Mouse (Mus musculus) midbrain, embryonic 15.5 days (tissue): ENCODE measurements around the gene Syt16. TPM values are rescaled to one million over a fixed set of nuclear protein-coding genes. Genes with fewer than 3 reads are reported as not detected.

Experiments
- ATAC-seq: fragments of 200-750 bp; cut with Nextera tagmentation; replicated peaks from 2 replicates; pipeline ENCODE4 v1.8.0; 2017; ENCODE audit warnings: moderate TSS enrichment
- H3K27ac ChIP-seq: fragments of 300-500 bp; sonication (generic); 2 replicates; pipeline ENCODE4 v1.5.1; 2015; ENCODE audit warnings: mild to moderate bottlenecking, inconsistent platforms
- H3K27me3 ChIP-seq: fragments of 300-500 bp; sonication (generic); replicated peaks from 2 replicates; pipeline ENCODE4 v1.6.1; 2015; ENCODE audit warnings: inconsistent platforms
- H3K36me3 ChIP-seq: fragments of 300-500 bp; sonication (generic); replicated peaks from 2 replicates; pipeline ENCODE4 v1.6.1; 2015; ENCODE audit warnings: inconsistent platforms
- H3K4me1 ChIP-seq: fragments of 300-500 bp; sonication (generic); 2 replicates; pipeline ENCODE4 v1.6.1; 2015; ENCODE audit warnings: inconsistent platforms
- H3K4me2 ChIP-seq: fragments of 300-500 bp; sonication (generic); 2 replicates; pipeline ENCODE4 v1.6.1; 2015; ENCODE audit warnings: inconsistent platforms, mild to moderate bottlenecking, moderate library complexity
- H3K4me3 ChIP-seq: fragments of 300-500 bp; sonication (generic); 2 replicates; pipeline ENCODE4 v1.5.1; 2015; ENCODE audit warnings: mild to moderate bottlenecking, inconsistent platforms
- H3K9ac ChIP-seq: fragments of 300-500 bp; sonication (generic); 2 replicates; pipeline ENCODE4 v1.6.1; 2015; ENCODE audit warnings: mild to moderate bottlenecking, inconsistent platforms
- H3K9me3 ChIP-seq: fragments of 300-500 bp; sonication (generic); 2 replicates; pipeline ENCODE4 v1.6.1; 2016; ENCODE audit warnings: inconsistent platforms
- WGBS: fragments of 180-500 bp; shearing (Covaris S2); methylation state at CpG from one replicate; pipeline ENCODE4 v1.1.7; 2015; ENCODE audit warnings: mixed read lengths; 5-methylcytosine and 5-hydroxymethylcytosine counted together
- polyA plus RNA-seq: library from polyadenylated mRNA; unstranded; fragments of >200 nt; fragmentation: Nextera tagmentation; extraction: Ambion mirVana; gene quantifications from 2 replicates; pipeline ENCODE4 v1.2.1, GENCODE M21; 2015

Syt16 gene
- polyA plus RNA-seq, 1 experiment from 2014 or later = 91.2 TPM

DNA sequence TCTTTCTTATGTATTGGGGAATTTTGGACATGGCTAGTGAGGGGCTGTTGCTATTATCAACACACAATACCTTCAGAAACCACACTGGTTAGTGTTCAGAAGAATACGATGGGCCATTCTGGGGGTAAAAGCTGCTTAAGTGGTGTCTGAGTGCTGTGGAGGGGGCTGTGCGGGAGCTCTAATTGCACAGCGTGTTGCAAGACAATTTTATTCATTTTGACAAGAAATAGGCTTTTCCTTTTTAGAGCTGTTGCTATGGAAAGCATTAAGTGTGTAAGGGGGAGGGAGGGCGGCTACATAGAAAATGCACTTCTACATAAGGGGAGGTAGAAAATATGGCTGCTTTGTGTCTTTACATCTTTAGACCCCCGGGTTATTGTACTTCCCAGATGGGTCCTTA lies 25.8 kb downstream of the Syt16 start:
- 59% methylated on average over 5 of the region's 5 CpGs for WGBS
- ATAC-seq = no peak
- Histone ChIP-seq H3K9me3 (no peaks in the 10 kb centered on the region), H3K36me3 (no peaks in the 10 kb centered on the region), H3K27ac (no peak overlapping the region), H3K4me1 (no peaks in the 10 kb centered on the region), H3K27me3 (no peaks in the 10 kb centered on the region), H3K4me3 (no peak overlapping the region), H3K9ac (no peak overlapping the region), H3K4me2 (no peak overlapping the region)

DNA sequence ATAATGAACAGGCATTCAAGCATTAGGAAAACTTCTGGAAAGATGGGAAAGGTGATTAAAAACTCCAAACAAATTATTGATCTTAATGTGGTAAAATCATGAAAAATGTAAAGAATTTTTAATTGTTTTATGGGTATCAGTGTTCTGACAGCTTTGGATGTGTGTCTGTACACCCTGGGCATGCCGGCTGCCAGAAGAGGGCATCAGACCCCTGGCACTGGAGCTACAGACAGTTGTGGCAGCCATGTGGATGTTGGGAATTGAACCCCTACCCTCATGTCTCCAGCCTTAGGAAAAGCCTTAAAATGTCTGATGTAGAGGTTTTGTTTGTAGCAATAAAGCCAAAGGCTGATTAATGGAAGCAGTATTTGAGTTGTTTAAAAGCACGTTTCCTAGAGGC lies 27.5 kb downstream of the Syt16 start:
- no peaks in the 10 kb centered on the region for H3K36me3 ChIP-seq
- no peak overlapping the region for H3K4me2 ChIP-seq
- 90% methylated on average over 2 of the region's 2 CpGs for WGBS
- H3K27me3 ChIP-seq = no peaks in the 10 kb centered on the region
- no peaks in the 10 kb centered on the region for H3K4me1 ChIP-seq
- H3K27ac ChIP-seq = no peak overlapping the region
- no peaks in the 10 kb centered on the region for H3K9me3 ChIP-seq
- no peak overlapping the region for H3K9ac ChIP-seq
- no peak overlapping the region for H3K4me3 ChIP-seq
- ATAC-seq = no peak

DNA sequence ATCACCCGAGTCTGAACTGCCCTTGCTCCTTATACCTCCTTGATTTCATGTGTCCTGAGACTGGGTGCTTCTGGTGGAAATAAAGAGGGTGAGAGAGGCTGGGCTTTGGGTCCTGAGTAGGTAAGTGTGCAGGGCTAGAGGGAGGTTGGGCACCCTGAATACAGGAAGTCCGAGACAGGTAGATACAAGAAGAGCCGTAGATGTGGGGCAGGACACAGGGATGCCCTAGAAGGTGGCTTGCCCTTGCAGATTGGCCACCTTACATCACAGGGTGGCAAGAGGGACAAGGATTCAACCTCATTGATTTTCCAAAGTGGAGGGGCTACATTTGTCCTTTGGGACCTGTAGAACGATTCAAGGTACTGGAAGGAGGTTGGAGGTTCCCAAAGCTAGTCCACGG lies 45.8 kb downstream of the Syt16 start:
- ATAC-seq = no peak
- H3K4me3 ChIP-seq = no peak overlapping the region
- no peaks in the 10 kb centered on the region for H3K9me3 ChIP-seq
- no peaks in the 10 kb centered on the region for H3K27me3 ChIP-seq
- WGBS = 87% methylated on average over 5 of the region's 5 CpGs
- H3K27ac ChIP-seq = peak overlapping the region; percentile 62; the same call in 1 of the 2 replicates
- H3K4me2 ChIP-seq = no peak overlapping the region
- no peaks in the 10 kb centered on the region for H3K36me3 ChIP-seq
- no peak overlapping the region for H3K9ac ChIP-seq
- peaks cover 11% of the 10 kb centered on the region for H3K4me1 ChIP-seq

DNA sequence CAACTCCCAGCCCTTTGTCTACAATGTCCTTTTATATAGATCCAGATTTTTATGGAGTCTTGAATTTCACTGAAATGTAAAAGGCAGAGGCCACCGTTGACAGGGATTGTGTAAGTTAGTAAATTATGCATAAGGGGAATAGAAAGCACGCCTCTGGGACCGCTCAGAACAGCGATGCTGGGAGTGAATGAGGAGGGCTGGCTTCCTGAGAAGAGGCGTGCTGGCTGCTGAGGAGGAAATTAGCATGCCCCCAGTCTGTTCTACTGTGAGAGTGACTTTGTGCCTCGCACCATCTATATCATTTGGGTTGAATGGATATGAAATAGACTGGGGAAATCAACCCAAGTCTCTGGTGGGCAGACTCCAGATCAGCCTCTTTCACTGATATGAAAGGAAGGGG lies 46.3 kb downstream of the Syt16 start:
- Histone ChIP-seq H3K4me1 (peaks cover 11% of the 10 kb centered on the region), H3K9ac (no peak overlapping the region), H3K4me2 (peak overlapping the region; percentile 15; the same call in 1 of the 2 replicates), H3K27ac (peak overlapping the region; percentile 62), H3K36me3 (no peaks in the 10 kb centered on the region), H3K4me3 (no peak overlapping the region), H3K9me3 (no peaks in the 10 kb centered on the region), H3K27me3 (no peaks in the 10 kb centered on the region)
- peak; percentile 92 for ATAC-seq
- 33% methylated on average over 6 of the region's 6 CpGs for WGBS

DNA sequence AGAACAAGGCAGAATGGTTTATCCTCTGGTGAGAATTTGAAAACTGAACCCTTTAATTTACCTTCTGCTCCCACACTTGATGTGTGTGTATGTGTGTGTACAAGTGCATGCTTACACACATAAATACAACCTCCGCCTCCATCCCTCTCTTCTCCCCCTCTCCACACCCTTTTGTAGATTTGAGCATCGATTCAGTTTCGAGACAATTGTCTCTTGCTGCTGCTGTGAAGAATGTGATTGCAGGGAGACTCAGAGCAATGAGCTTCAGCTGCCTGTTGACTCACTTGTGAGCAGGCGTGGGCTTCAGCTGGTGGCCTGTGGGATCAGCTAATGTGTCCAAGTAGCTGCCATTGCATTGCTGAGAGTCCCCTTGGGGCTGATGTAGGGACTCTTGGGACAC lies 46.8 kb downstream of the Syt16 start:
- peak; percentile 58 for ATAC-seq
- Histone ChIP-seq H3K4me3 (no peak overlapping the region), H3K4me2 (peak overlapping the region; percentile 15; the same call in 1 of the 2 replicates), H3K36me3 (no peaks in the 10 kb centered on the region), H3K9me3 (no peaks in the 10 kb centered on the region), H3K9ac (no peak overlapping the region), H3K27me3 (no peaks in the 10 kb centered on the region), H3K4me1 (peaks cover 11% of the 10 kb centered on the region), H3K27ac (peak overlapping the region; percentile 62)
- 57% methylated on average over 4 of the region's 4 CpGs for WGBS

DNA sequence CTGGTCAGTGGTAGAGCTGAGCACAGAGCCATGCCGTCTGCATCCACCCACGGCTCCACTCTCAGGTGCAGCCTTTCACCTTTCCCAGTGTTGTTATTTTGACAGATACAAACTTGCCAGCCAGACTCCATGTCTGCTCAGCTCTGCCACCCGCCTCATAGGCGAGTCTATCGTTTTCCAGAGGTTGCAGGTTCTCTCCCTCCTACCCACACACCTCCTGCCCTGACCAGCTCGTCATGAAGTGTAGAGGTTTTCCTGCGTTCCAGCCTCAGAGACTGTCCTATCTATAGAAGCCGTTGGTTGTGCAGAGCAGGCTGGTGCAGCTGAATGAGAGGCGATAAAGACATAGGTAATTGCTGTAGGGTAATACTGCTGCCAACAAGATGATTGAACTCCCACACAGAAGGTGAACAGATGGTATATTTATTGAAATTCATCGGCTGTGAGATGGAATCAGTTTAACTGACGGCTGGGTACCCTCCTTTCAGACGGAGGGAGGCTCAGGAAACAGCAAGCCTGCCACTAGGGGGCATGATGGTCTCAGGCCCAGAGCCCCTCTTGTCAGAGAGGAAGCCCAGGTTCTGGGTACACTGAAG lies 58.0 kb downstream of the Syt16 start:
- H3K27ac ChIP-seq = no peak overlapping the region
- no peak overlapping the region for H3K9ac ChIP-seq
- H3K27me3 ChIP-seq = no peaks in the 10 kb centered on the region
- H3K36me3 ChIP-seq = no peaks in the 10 kb centered on the region
- no peaks in the 10 kb centered on the region for H3K4me1 ChIP-seq
- H3K9me3 ChIP-seq = no peaks in the 10 kb centered on the region
- no peak overlapping the region for H3K4me2 ChIP-seq
- ATAC-seq = peak; percentile 85
- H3K4me3 ChIP-seq = no peak overlapping the region
- WGBS = 50% methylated on average over 12 of the region's 12 CpGs

DNA sequence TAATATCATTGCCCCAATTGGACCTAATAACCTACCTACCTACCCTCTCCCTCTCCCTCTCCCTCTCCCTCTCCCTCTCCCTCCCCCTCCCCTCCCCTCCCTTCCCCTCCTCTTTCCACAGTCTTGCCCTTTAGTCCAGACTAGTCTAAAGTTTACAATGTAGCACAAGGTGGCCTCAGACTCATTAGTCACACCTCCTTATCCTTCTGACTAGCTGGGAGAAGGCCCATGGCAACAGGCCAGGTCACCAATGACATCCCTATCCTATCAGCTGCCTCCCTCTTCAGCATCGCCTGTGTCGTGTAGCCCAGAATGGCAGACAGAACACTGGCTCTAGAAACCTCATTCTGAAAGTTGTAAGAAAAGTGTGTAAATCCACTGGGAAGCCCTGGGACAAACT lies 58.7 kb downstream of the Syt16 start:
- Histone ChIP-seq H3K4me1 (no peaks in the 10 kb centered on the region), H3K4me3 (no peak overlapping the region), H3K36me3 (no peaks in the 10 kb centered on the region), H3K9me3 (no peaks in the 10 kb centered on the region), H3K9ac (no peak overlapping the region), H3K27me3 (no peaks in the 10 kb centered on the region), H3K4me2 (no peak overlapping the region), H3K27ac (no peak overlapping the region)
- WGBS = 35% methylated on average over 2 of the region's 2 CpGs
- no peak for ATAC-seq

DNA sequence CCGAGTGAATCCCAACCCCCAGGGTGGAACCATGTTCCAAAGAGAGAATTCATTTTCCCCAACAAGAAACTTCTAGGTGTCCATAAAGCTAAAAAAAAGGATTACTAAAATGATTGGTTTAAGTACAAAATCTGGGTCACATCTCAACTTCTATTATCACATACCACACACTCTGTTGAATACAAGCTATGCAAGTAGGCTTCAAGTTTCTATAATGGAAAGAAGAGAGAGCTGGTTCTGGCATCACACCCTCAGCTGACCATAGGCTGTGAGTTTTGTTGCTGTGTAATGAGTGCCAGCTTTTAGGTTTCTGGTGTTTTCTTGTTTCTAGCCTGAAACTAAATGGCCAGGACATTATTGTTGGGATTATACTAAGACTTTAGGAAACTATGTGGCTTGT lies 65.1 kb downstream of the Syt16 start:
- Histone ChIP-seq H3K4me1 (no peaks in the 10 kb centered on the region), H3K27ac (no peak overlapping the region), H3K9me3 (no peaks in the 10 kb centered on the region), H3K27me3 (no peaks in the 10 kb centered on the region), H3K36me3 (no peaks in the 10 kb centered on the region), H3K4me2 (no peak overlapping the region), H3K9ac (no peak overlapping the region), H3K4me3 (no peak overlapping the region)
- no peak for ATAC-seq
- WGBS = 69% methylated on average over 1 of the region's 1 CpGs

DNA sequence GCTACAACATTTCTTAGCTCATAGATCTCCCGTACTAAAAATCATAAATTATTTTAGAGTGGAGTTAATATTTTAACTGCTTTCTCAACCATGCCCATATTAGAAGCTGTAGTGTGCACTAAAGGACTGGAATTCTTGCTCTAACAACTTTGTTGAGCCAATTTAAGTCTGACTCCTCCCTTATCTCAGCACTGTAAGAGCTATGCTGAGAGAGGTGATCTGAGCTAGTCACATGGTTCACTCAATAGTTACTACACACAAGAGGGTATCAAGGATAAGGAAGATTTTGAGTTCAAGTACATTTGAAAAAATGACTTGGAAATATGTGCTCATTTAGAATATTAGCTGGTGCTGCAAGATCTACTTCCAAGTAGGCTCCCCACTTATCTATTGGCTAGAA lies 71.5 kb downstream of the Syt16 start:
- H3K9ac ChIP-seq = no peak overlapping the region
- no peaks in the 10 kb centered on the region for H3K4me1 ChIP-seq
- 91% methylated on average over 1 of the region's 1 CpGs for WGBS
- H3K27ac ChIP-seq = no peak overlapping the region
- ATAC-seq = no peak
- H3K4me2 ChIP-seq = no peak overlapping the region
- no peaks in the 10 kb centered on the region for H3K9me3 ChIP-seq
- no peak overlapping the region for H3K4me3 ChIP-seq
- H3K36me3 ChIP-seq = no peaks in the 10 kb centered on the region
- no peaks in the 10 kb centered on the region for H3K27me3 ChIP-seq

DNA sequence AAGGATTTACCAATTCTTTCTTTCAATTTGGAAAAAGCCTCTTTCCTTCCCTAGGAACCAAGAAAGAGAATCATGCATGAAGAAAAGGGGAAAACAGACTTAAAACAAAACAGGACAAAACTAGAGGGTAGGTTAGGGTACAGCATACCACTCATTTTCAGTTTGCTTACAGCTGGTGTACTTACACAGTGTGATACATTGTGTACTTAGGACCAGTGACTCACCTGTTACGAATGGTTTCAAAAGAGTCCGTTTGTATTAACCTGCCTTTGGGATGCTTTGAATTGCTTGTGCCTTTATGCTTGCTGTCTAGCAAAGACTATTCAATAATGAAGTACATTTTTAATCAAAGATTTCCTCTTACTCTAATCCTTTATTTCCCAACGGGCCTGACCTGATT lies 78.1 kb downstream of the Syt16 start:
- Histone ChIP-seq H3K27me3 (no peaks in the 10 kb centered on the region), H3K9ac (no peak overlapping the region), H3K4me3 (no peak overlapping the region), H3K4me2 (no peak overlapping the region), H3K36me3 (no peaks in the 10 kb centered on the region), H3K4me1 (peaks cover 13% of the 10 kb centered on the region; the same call in 1 of the 2 replicates), H3K9me3 (no peaks in the 10 kb centered on the region), H3K27ac (peak overlapping the region; percentile 5; the same call in 1 of the 2 replicates)
- no peak for ATAC-seq
- WGBS = 67% methylated on average over 3 of the region's 3 CpGs

DNA sequence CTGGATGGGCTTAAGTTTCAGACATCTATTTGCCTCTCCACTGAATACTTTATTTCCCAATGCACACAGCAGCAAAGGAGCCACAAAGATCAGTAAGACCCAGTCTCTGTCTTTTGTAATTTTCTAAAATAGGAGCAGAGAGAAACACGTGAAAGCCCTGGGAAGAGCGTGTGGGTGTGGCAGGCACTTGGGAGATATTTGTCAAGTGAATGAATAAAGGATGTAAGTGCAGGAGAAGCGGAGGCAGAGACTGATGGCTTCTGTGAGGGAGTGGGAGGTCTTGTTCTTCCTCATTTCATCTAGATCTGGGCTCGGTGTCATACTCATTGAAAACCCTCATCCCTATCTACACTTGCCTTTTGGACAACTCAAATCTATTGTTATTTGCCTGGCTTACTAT lies 78.6 kb downstream of the Syt16 start:
- Histone ChIP-seq H3K27ac (no peak overlapping the region), H3K9ac (no peak overlapping the region), H3K4me1 (peaks cover 13% of the 10 kb centered on the region; the same call in 1 of the 2 replicates), H3K4me3 (no peak overlapping the region), H3K4me2 (no peak overlapping the region), H3K36me3 (no peaks in the 10 kb centered on the region), H3K9me3 (no peaks in the 10 kb centered on the region), H3K27me3 (no peaks in the 10 kb centered on the region)
- 60% methylated on average over 4 of the region's 4 CpGs for WGBS
- no peak for ATAC-seq

DNA sequence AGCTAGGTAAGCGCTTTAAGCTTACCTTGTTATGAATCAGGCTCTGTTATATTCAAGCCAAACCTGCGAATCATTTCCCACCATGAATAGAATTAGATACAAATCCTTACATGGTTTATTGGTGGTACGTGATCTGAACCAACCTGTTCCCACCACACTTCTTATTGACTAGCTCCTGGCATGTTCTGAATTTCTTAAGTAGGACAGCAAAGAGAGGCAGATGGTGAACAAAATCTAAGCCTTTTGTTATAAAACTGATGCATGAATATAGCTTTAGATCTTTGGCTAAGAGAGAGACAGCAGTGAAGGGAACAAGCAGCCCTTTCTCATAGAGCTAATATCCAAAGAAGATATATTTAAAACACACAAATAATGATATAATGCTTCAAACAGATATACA lies 83.7 kb downstream of the Syt16 start:
- Histone ChIP-seq H3K9me3 (no peaks in the 10 kb centered on the region), H3K4me3 (no peak overlapping the region), H3K27ac (no peak overlapping the region), H3K36me3 (no peaks in the 10 kb centered on the region), H3K4me2 (no peak overlapping the region), H3K9ac (no peak overlapping the region), H3K27me3 (no peaks in the 10 kb centered on the region), H3K4me1 (no peaks in the 10 kb centered on the region)
- ATAC-seq = no peak
- 81% methylated on average over 3 of the region's 3 CpGs for WGBS

DNA sequence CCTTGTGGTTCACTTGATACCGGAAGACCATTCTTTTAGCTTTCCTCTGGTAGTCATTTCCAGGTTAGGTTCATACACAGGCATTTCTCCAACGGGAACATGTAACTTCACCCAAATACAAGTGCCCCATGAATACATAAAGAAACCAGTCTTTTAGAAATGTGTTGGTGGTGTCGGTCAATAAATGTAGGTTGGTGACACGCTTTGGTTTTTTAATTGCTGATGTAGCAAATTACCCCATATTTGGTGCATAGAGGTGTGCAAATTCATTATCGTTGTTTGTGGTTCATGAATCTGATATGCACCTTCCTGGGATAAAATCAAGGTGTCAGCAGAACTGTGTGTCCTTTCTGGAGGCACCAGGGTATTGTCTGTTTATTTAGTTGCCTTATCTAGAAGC lies 86.9 kb downstream of the Syt16 start:
- 92% methylated on average over 5 of the region's 5 CpGs for WGBS
- ATAC-seq = no peak
- H3K27me3 ChIP-seq = no peaks in the 10 kb centered on the region
- no peaks in the 10 kb centered on the region for H3K36me3 ChIP-seq
- H3K4me1 ChIP-seq = no peaks in the 10 kb centered on the region
- H3K9ac ChIP-seq = no peak overlapping the region
- no peak overlapping the region for H3K4me2 ChIP-seq
- H3K9me3 ChIP-seq = no peaks in the 10 kb centered on the region
- no peak overlapping the region for H3K27ac ChIP-seq
- H3K4me3 ChIP-seq = no peak overlapping the region
